Mouse (Mus musculus): ENCODE results near the gene Lmo7.

- TF ChIP-seq CTCF (IDR thresholded peaks at IDR 0.05; ENCODE audit: control insufficient read depth, insufficient read depth, insufficient replicate concordance, low read depth, low read length) (no peak), POLR2A (IDR thresholded peaks at IDR 0.05; ENCODE audit: control insufficient read depth, low read depth, low read length) (no peak)
Measured at GRCm38 (mm10) chr14:101729237-101729971, at the start of gene Lmo7, which contains the start of gene Gm9922.
